Mouse (Mus musculus) liver, embryonic 13.5 days (tissue): ENCODE data around the gene Atxn7l3. TPM values are rescaled to one million over a fixed set of nuclear protein-coding genes. Genes with fewer than 3 reads are reported as not detected.

Experiments used
- ATAC-seq: fragments of 200-750 bp; cut with Nextera tagmentation; 2 replicates; pipeline ENCODE4 v1.8.0; 2017; ENCODE audit warnings: low read depth, mild to moderate bottlenecking, moderate number of reproducible peaks, moderate library complexity
- DNase-seq: peaks from one replicate; pipeline ENCODE4 v3.0.0; 2022
- H3K27ac ChIP-seq: fragments of 300-500 bp; sonication (generic); 2 replicates; pipeline ENCODE4 v1.5.1; 2015; ENCODE audit warnings: moderate library complexity, mild to moderate bottlenecking, inconsistent platforms
- H3K27me3 ChIP-seq: fragments of 300-500 bp; sonication (generic); 2 replicates; pipeline ENCODE4 v1.6.1; 2015; ENCODE audit warnings: mild to moderate bottlenecking, inconsistent platforms
- H3K36me3 ChIP-seq: fragments of 300-500 bp; sonication (generic); 2 replicates; pipeline ENCODE4 v1.6.1; 2015; ENCODE audit warnings: mild to moderate bottlenecking, inconsistent platforms
- H3K4me1 ChIP-seq: fragments of 300-500 bp; sonication (generic); replicated peaks from 2 replicates; pipeline ENCODE4 v1.6.1; 2015; ENCODE audit warnings: inconsistent platforms
- H3K4me2 ChIP-seq: fragments of 300-500 bp; sonication (generic); 2 replicates; pipeline ENCODE4 v1.6.1; 2015; ENCODE audit warnings: inconsistent platforms, mild to moderate bottlenecking, moderate library complexity
- H3K4me3 ChIP-seq: fragments of 300-500 bp; sonication (generic); replicated peaks from 2 replicates; pipeline ENCODE4 v1.5.1; 2015; ENCODE audit warnings: mild to moderate bottlenecking, inconsistent platforms
- H3K9ac ChIP-seq: fragments of 300-500 bp; sonication (generic); 2 replicates; pipeline ENCODE4 v1.6.1; 2015; ENCODE audit warnings: mild to moderate bottlenecking, inconsistent platforms
- H3K9me3 ChIP-seq: fragments of 300-500 bp; sonication (generic); replicated peaks from 2 replicates; pipeline ENCODE4 v1.6.1; 2016; ENCODE audit warnings: inconsistent platforms
- WGBS: fragments of 180-500 bp; shearing (Covaris S2); methylation state at CpG from one replicate; pipeline ENCODE4 v1.1.7; 2015; ENCODE audit not compliant: insufficient replicate concordance; 5-methylcytosine and 5-hydroxymethylcytosine counted together
- polyA plus RNA-seq: library from polyadenylated mRNA; unstranded; fragments of >200 nt; fragmentation: Nextera tagmentation; extraction: Ambion mirVana; gene quantifications from 2 replicates; pipeline ENCODE4 v1.2.1, GENCODE M21; 2015

The Atxn7l3 gene
- polyA plus RNA-seq, 1 experiment from 2014 or later, result 4.9 TPM

- Histone ChIP-seq H3K27ac (peak overlapping the region; percentile 78), H3K36me3 (peaks cover 38% of the 10 kb centered on the region), H3K4me1 (peaks cover 28% of the 10 kb centered on the region), H3K27me3 (peaks cover 16% of the 10 kb centered on the region), H3K9ac (peak overlapping the region; percentile 90), H3K4me3 (peak overlapping the region; percentile 86), H3K9me3 (no peaks in the 10 kb centered on the region), H3K4me2 (peak overlapping the region; percentile 83)
- ATAC-seq (peak; percentile 3; the same call in 1 of the 2 replicates), DNase-seq (peak; percentile 7)
- WGBS, result 10% methylated on average over 9 of the region's 9 CpGs
These were observed 46.9 kb downstream of the Atxn7l3 start for GRCm38 (mm10) chr11:102249351-102250090.

DNA sequence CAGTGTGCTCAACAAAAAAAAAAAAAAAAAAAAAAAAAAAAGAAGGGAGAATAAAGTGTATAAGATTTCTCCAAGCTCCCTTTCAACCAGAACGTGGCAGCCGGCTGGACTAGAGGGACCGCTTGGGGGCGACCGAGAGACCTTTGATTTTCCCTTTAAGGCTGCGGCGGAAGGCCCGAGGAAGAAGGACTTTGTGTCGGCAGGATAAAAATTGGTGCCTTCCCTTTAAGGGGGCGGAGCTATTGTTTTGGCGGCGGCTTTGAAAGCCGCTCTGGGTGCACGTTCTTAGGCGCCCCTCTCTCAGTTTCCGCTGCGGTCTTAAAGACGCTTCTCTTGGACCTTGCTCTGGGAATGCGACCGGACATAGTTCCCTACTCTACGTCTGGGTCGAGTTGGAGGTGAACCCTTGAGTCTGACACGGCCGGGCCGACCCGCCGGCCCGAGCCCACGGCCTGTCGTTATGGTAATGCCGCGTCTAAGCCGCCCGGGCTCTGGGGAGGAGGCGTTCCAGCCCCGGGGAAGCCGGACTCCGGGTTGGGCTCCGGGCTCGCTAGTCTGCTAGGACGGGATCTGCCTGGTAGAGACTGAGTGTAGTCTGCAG, 47.7 kb downstream of the Atxn7l3 start, which contains the start of gene BC030867:
Gene BC030867, plus strand, starts transcription at position 253 of the 601 bp plus-strand sequence.
- peak within 1 kb of the TSS; percentile 83 for H3K4me2 ChIP-seq
- peaks cover 28% of the 10 kb centered on the region for H3K4me1 ChIP-seq
- H3K4me3 ChIP-seq, result peak within 1 kb of the TSS; percentile 86
- DNase-seq (peak; percentile 93), ATAC-seq (peak; percentile 78)
- H3K27ac ChIP-seq, result peak within 1 kb of the TSS; percentile 78
- H3K36me3 ChIP-seq, result peaks cover 31% of the 10 kb centered on the region
- under 1% methylated on average over 41 of the region's 41 CpGs for WGBS
- peak within 1 kb of the TSS; percentile 90 for H3K9ac ChIP-seq
- no peaks in the 10 kb centered on the region for H3K9me3 ChIP-seq
- H3K27me3 ChIP-seq, result peaks cover 19% of the 10 kb centered on the region

GRCm38 (mm10) chr11:102246871-102247270, 49.6 kb downstream of the Atxn7l3 start:
- ATAC-seq, result no peak
- Histone ChIP-seq H3K27me3 (peaks cover 26% of the 10 kb centered on the region), H3K4me1 (peaks cover 28% of the 10 kb centered on the region), H3K27ac (no peak overlapping the region), H3K9me3 (no peaks in the 10 kb centered on the region), H3K36me3 (peaks cover 14% of the 10 kb centered on the region), H3K4me2 (no peak overlapping the region), H3K4me3 (no peak overlapping the region), H3K9ac (no peak overlapping the region)
- DNase-seq, result no peak
- 78% methylated on average over 4 of the region's 4 CpGs for WGBS

GRCm38 (mm10) chr11:102246273-102246635, 50.2 kb downstream of the Atxn7l3 start:
- no peak for DNase-seq
- Histone ChIP-seq H3K4me3 (no peak overlapping the region), H3K4me2 (no peak overlapping the region), H3K9ac (no peak overlapping the region), H3K27me3 (peaks cover 26% of the 10 kb centered on the region), H3K27ac (no peak overlapping the region), H3K36me3 (peaks cover 7% of the 10 kb centered on the region), H3K9me3 (no peaks in the 10 kb centered on the region), H3K4me1 (peaks cover 29% of the 10 kb centered on the region)
- ATAC-seq, result no peak
- WGBS, result 68% methylated on average over 6 of the region's 6 CpGs

- Histone ChIP-seq H3K9ac (no peak overlapping the region), H3K4me2 (peak overlapping the region; percentile 55), H3K27ac (no peak overlapping the region), H3K4me1 (peaks cover 32% of the 10 kb centered on the region), H3K27me3 (peaks cover 26% of the 10 kb centered on the region), H3K36me3 (peaks cover 2% of the 10 kb centered on the region), H3K4me3 (no peak overlapping the region), H3K9me3 (no peaks in the 10 kb centered on the region)
- DNase-seq (no peak), ATAC-seq (no peak)
- WGBS, result 57% methylated on average over 14 of the region's 14 CpGs
These were observed 50.7 kb downstream of the Atxn7l3 start for GRCm38 (mm10) chr11:102245581-102246272.

DNA sequence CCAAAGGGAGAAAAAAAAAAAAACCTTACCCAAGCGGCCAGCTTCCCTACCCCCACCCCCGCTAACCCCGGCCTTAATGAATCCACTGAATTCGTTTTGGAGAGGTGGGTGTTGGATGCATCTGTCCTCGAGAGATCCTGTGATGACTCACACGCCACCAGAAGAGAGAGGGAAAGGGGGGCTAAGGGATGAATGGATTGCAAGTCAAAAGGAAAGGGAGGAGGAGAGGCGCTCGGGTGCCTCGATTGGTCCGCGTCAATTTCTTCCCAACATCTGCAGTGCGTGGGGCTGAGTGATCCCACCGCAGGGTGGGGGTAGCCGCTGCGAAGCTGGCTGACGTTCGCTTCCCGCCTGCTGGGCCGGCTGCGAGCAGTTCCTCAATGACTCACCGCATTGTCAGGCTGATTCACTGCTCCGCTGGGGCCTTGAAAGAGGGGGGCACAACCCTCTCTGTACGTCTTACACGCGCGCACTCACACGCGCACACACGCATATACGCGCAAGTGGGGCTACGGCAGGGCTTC, 51.4 kb downstream of the Atxn7l3 start:
- peak; percentile 12 for DNase-seq
- Histone ChIP-seq H3K27me3 (peaks cover 26% of the 10 kb centered on the region), H3K36me3 (no peaks in the 10 kb centered on the region), H3K27ac (no peak overlapping the region), H3K4me2 (peak overlapping the region; percentile 55), H3K4me1 (peaks cover 28% of the 10 kb centered on the region), H3K9ac (peak overlapping the region; percentile 49), H3K4me3 (peak overlapping the region; percentile 25), H3K9me3 (no peaks in the 10 kb centered on the region)
- no peak for ATAC-seq
- WGBS, result 4% methylated on average over 32 of the region's 32 CpGs

GRCm38 (mm10) chr11:102241874-102242273, 54.6 kb downstream of the Atxn7l3 start:
- Histone ChIP-seq H3K9ac (no peak overlapping the region), H3K27me3 (peaks cover 26% of the 10 kb centered on the region), H3K4me1 (peaks cover 19% of the 10 kb centered on the region), H3K36me3 (no peaks in the 10 kb centered on the region), H3K9me3 (no peaks in the 10 kb centered on the region), H3K27ac (no peak overlapping the region), H3K4me3 (no peak overlapping the region), H3K4me2 (no peak overlapping the region)
- ATAC-seq (no peak), DNase-seq (no peak)
- 49% methylated on average over 5 of the region's 5 CpGs for WGBS

- Histone ChIP-seq H3K27me3 (peaks cover 26% of the 10 kb centered on the region), H3K4me3 (no peak overlapping the region), H3K9me3 (no peaks in the 10 kb centered on the region), H3K4me1 (peaks cover 20% of the 10 kb centered on the region), H3K4me2 (no peak overlapping the region), H3K36me3 (no peaks in the 10 kb centered on the region), H3K27ac (no peak overlapping the region), H3K9ac (no peak overlapping the region)
- 60% methylated on average over 5 of the region's 5 CpGs for whole genome bisulfite sequencing
- no peak for DNase-seq
- peak; percentile 71 for ATAC-seq
These were observed 55.2 kb downstream of the Atxn7l3 start for GRCm38 (mm10) chr11:102241246-102241645.

DNA sequence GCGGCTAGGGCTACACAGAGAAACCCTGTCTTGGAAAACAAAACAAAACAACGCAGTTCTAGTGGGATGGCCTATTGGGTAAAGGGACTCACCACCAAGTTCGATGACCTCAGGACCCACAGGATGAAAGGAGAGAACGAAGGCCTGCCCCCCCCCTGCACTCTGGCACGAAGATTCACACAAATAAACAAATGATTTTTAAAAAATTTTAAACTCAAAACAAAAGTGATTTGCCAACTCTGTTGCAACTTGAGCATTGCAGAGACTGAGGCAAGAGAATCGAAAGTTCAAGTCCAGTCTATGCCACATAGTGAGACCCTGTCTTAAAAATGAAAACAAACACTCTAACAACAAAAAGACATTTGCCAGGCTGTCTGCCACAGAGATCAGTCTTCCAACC, 55.8 kb downstream of the Atxn7l3 start:
- Histone ChIP-seq H3K36me3 (no peaks in the 10 kb centered on the region), H3K4me1 (peaks cover 23% of the 10 kb centered on the region), H3K9me3 (no peaks in the 10 kb centered on the region), H3K4me3 (no peak overlapping the region), H3K9ac (no peak overlapping the region), H3K4me2 (no peak overlapping the region), H3K27ac (no peak overlapping the region), H3K27me3 (peaks cover 21% of the 10 kb centered on the region)
- DNase-seq (no peak), ATAC-seq (no peak)
- 73% methylated on average over 6 of the region's 6 CpGs for WGBS
